Mouse (Mus musculus) thymus, adult 2 months (tissue): ENCODE measurements around the gene Map3k21.

Experiments
- CTCF ChIP-seq: fragments of 200-500 bp; IDR thresholded peaks from 2 replicates; pipeline ENCODE4 v1.5.1; 2012; ENCODE audit warnings: mild to moderate bottlenecking, control low read depth, low read length, moderate library complexity, borderline replicate concordance; ENCODE audit not compliant: control insufficient read depth, poor library complexity, insufficient read depth; ENCODE audit errors: extremely low read depth
- POLR2A ChIP-seq: fragments of 200-500 bp; IDR thresholded peaks from 2 replicates; pipeline ENCODE4 v1.6.1; 2012; ENCODE audit warnings: mild to moderate bottlenecking, low read length, control low read depth, moderate library complexity; ENCODE audit not compliant: control insufficient read depth, poor library complexity, insufficient read depth; ENCODE audit errors: extremely low read depth

GRCm38 (mm10) chr8:125957226-125957993 lies 47.2 kb downstream of the Map3k21 start:
- TF ChIP-seq CTCF (no peak), POLR2A (no peak)
